Mouse (Mus musculus): ENCODE data around the gene Chid1. TPM values are rescaled to one million over a fixed set of nuclear protein-coding genes. Genes with fewer than 3 reads are reported as not detected.

Gene Chid1
- polyA plus RNA-seq, 1 experiment from 2014 or later, result 38.8 TPM

GRCm38 (mm10) chr7:141467230-141468030, 72.2 kb downstream of the Chid1 start, which contains the start of gene Cd151:
TSS of gene Cd151 (plus strand) at chr7:141467392.
- H3K27me3 ChIP-seq (ENCODE audit: control insufficient read depth, insufficient read depth, low read length), result peaks cover 32% of the 10 kb centered on the region
- H3K9me3 ChIP-seq (ENCODE audit: control insufficient read depth, low read length), result no peaks in the 10 kb centered on the region
- peak; percentile 81 for ATAC-seq (ENCODE audit: low FRiP score, low TSS enrichment)
- peak within 1 kb of the TSS; percentile 87 for H3K27ac ChIP-seq (ENCODE audit: low read depth, low read length)
- H3K36me3 ChIP-seq (ENCODE audit: control insufficient read depth, insufficient read depth, low read length), result peaks cover 31% of the 10 kb centered on the region
- peak within 1 kb of the TSS; percentile 57 for H3K4me3 ChIP-seq (ENCODE audit: low read length)
- H3K9ac ChIP-seq (ENCODE audit: low read depth, low read length), result peak within 1 kb of the TSS; percentile 71
- peaks cover 39% of the 10 kb centered on the region for H3K4me1 ChIP-seq (ENCODE audit: control insufficient read depth, insufficient read depth, low read length)
- peak within 1 kb of the TSS; percentile 52 for H3K4me2 ChIP-seq (replicated peaks; ENCODE audit: low read depth, low read length)
- WGBS, result under 1% methylated on average over 52 of the region's 52 CpGs

DNA sequence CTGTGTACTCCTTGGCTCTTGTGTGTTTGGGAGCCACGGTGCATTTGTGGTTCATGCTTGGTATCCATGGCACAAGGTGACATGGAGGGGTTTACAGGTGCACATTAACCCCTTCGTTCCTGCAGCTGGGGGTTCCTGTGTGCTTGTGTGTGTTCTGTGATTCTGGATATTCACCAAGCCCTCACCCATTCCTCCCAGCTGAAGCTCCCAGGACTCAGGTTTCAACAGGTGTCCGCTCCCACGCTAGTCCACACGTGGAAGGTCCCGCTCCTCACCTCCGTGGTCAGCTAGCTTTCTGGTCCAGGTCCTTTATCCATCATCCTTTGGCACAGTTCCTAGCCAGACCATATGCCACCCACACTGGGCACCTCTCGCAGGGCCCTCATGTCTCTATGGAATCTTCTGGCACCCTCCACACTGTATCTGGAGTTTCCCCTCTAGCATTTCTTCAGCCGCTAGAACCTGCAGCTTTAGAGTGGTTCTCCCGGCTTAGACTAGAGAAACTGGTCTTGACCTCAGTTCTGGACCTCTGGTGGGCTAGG, 73.0 kb downstream of the Chid1 start:
- peak overlapping the region; percentile 57 for H3K4me3 ChIP-seq (ENCODE audit: low read length)
- WGBS, result 56% methylated on average over 10 of the region's 10 CpGs
- H3K27me3 ChIP-seq (ENCODE audit: control insufficient read depth, insufficient read depth, low read length), result peaks cover 39% of the 10 kb centered on the region
- H3K9me3 ChIP-seq (ENCODE audit: control insufficient read depth, low read length), result no peaks in the 10 kb centered on the region
- no peak for ATAC-seq (ENCODE audit: low FRiP score, low TSS enrichment)
- peaks cover 24% of the 10 kb centered on the region for H3K36me3 ChIP-seq (ENCODE audit: control insufficient read depth, insufficient read depth, low read length)
- H3K9ac ChIP-seq (ENCODE audit: low read depth, low read length), result peak overlapping the region; percentile 71
- H3K4me2 ChIP-seq (replicated peaks; ENCODE audit: low read depth, low read length), result peak overlapping the region; percentile 52
- H3K4me1 ChIP-seq (ENCODE audit: control insufficient read depth, insufficient read depth, low read length), result peaks cover 46% of the 10 kb centered on the region
- H3K27ac ChIP-seq (ENCODE audit: low read depth, low read length), result peak overlapping the region; percentile 87

- H3K4me3 ChIP-seq (ENCODE audit: low read length), result no peak overlapping the region
- peaks cover 18% of the 10 kb centered on the region for H3K36me3 ChIP-seq (ENCODE audit: control insufficient read depth, insufficient read depth, low read length)
- H3K9ac ChIP-seq (ENCODE audit: low read depth, low read length), result 0 out of 2 replicates have a peak overlapping the region, but pooled peaks have one; percentile 12
- H3K4me2 ChIP-seq (replicated peaks; ENCODE audit: low read depth, low read length), result no peak overlapping the region
- H3K9me3 ChIP-seq (ENCODE audit: control insufficient read depth, low read length), result no peaks in the 10 kb centered on the region
- 71% methylated on average over 7 of the region's 7 CpGs for WGBS
- H3K4me1 ChIP-seq (ENCODE audit: control insufficient read depth, insufficient read depth, low read length), result peaks cover 52% of the 10 kb centered on the region
- H3K27me3 ChIP-seq (ENCODE audit: control insufficient read depth, insufficient read depth, low read length), result peaks cover 44% of the 10 kb centered on the region
- H3K27ac ChIP-seq (ENCODE audit: low read depth, low read length), result no peak overlapping the region
- ATAC-seq (ENCODE audit: low FRiP score, low TSS enrichment), result no peak
Measured at GRCm38 (mm10) chr7:141466045-141466394, 73.6 kb downstream of the Chid1 start.

DNA sequence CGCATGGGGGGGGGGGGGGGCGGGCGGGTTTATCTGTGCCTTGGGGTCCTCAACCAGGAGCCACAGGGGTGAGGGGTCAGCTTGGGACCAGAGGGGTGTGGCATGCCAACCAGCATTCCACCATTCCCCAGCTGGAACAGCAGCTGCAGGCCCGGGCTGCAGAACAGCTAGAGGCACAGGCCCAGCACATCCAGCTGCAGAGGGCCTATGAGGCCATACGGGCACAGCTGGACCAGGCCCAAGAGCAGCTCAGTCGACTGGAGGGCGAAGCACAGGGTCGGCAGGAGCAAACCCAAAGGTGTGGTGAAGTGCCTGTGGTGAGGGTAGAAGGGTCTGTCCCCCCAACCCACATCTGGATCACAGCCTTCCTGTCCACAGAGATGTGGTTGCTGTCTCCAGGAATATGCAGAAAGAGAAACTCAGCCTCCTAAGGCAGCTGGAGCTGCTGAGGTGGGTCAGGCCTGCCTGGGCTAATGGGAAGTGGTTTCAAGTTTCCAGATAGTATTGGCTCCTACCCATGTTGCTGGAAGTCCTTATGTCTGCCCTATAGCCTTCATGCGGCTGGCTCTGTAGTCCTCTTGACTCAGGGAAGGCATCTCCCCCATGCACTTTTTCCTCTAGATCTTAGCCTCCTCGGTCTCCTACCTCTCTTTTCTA, 74.1 kb downstream of the Chid1 start:
- Histone ChIP-seq H3K9me3 (ENCODE audit: control insufficient read depth, low read length) (no peaks in the 10 kb centered on the region), H3K4me1 (ENCODE audit: control insufficient read depth, insufficient read depth, low read length) (peaks cover 52% of the 10 kb centered on the region), H3K4me3 (ENCODE audit: low read length) (0 out of 2 replicates have a peak overlapping the region, but pooled peaks have one; percentile 18), H3K27ac (ENCODE audit: low read depth, low read length) (no peak overlapping the region), H3K36me3 (ENCODE audit: control insufficient read depth, insufficient read depth, low read length) (peaks cover 13% of the 10 kb centered on the region), H3K4me2 (replicated peaks; ENCODE audit: low read depth, low read length) (peak overlapping the region; percentile 42), H3K27me3 (ENCODE audit: control insufficient read depth, insufficient read depth, low read length) (peaks cover 49% of the 10 kb centered on the region), H3K9ac (ENCODE audit: low read depth, low read length) (0 out of 2 replicates have a peak overlapping the region, but pooled peaks have one; percentile 12)
- ATAC-seq (ENCODE audit: low FRiP score, low TSS enrichment), result no peak
- 37% methylated on average over 10 of the region's 10 CpGs for WGBS

GRCm38 (mm10) chr7:141464603-141465201, 75.0 kb downstream of the Chid1 start:
- peaks cover 51% of the 10 kb centered on the region for H3K27me3 ChIP-seq (ENCODE audit: control insufficient read depth, insufficient read depth, low read length)
- H3K27ac ChIP-seq (ENCODE audit: low read depth, low read length), result no peak overlapping the region
- no peak for ATAC-seq (ENCODE audit: low FRiP score, low TSS enrichment)
- H3K4me1 ChIP-seq (ENCODE audit: control insufficient read depth, insufficient read depth, low read length), result peaks cover 49% of the 10 kb centered on the region
- no peaks in the 10 kb centered on the region for H3K9me3 ChIP-seq (ENCODE audit: control insufficient read depth, low read length)
- peaks cover 5% of the 10 kb centered on the region; the same call in 1 of the 2 replicates for H3K36me3 ChIP-seq (ENCODE audit: control insufficient read depth, insufficient read depth, low read length)
- H3K4me3 ChIP-seq (ENCODE audit: low read length), result peak overlapping the region; percentile 18
- H3K9ac ChIP-seq (ENCODE audit: low read depth, low read length), result peak overlapping the region; percentile 42
- WGBS, result 6% methylated on average over 38 of the region's 38 CpGs
- peak overlapping the region; percentile 42 for H3K4me2 ChIP-seq (replicated peaks; ENCODE audit: low read depth, low read length)

- WGBS, result 28% methylated on average over 12 of the region's 12 CpGs
- Histone ChIP-seq H3K27ac (ENCODE audit: low read depth, low read length) (no peak overlapping the region), H3K4me3 (ENCODE audit: low read length) (peak overlapping the region; percentile 18), H3K27me3 (ENCODE audit: control insufficient read depth, insufficient read depth, low read length) (peaks cover 51% of the 10 kb centered on the region), H3K4me1 (ENCODE audit: control insufficient read depth, insufficient read depth, low read length) (peaks cover 42% of the 10 kb centered on the region), H3K9ac (ENCODE audit: low read depth, low read length) (peak overlapping the region; percentile 42; the same call in 1 of the 2 replicates), H3K9me3 (ENCODE audit: control insufficient read depth, low read length) (no peaks in the 10 kb centered on the region), H3K36me3 (ENCODE audit: control insufficient read depth, insufficient read depth, low read length) (no peaks in the 10 kb centered on the region; the same call in 1 of the 2 replicates), H3K4me2 (replicated peaks; ENCODE audit: low read depth, low read length) (peak overlapping the region; percentile 42)
- ATAC-seq (ENCODE audit: low FRiP score, low TSS enrichment), result no peak
Measured at GRCm38 (mm10) chr7:141463824-141464602, 75.6 kb downstream of the Chid1 start.

GRCm38 (mm10) chr7:141462333-141462821, 77.3 kb downstream of the Chid1 start:
- H3K4me1 ChIP-seq (ENCODE audit: control insufficient read depth, insufficient read depth, low read length), result peaks cover 32% of the 10 kb centered on the region
- peak overlapping the region; percentile 91 for H3K4me2 ChIP-seq (replicated peaks; ENCODE audit: low read depth, low read length)
- no peak overlapping the region for H3K27ac ChIP-seq (ENCODE audit: low read depth, low read length)
- peaks cover 51% of the 10 kb centered on the region for H3K27me3 ChIP-seq (ENCODE audit: control insufficient read depth, insufficient read depth, low read length)
- no peaks in the 10 kb centered on the region; the same call in 1 of the 2 replicates for H3K36me3 ChIP-seq (ENCODE audit: control insufficient read depth, insufficient read depth, low read length)
- WGBS, result 9% methylated on average over 5 of the region's 5 CpGs
- no peaks in the 10 kb centered on the region for H3K9me3 ChIP-seq (ENCODE audit: control insufficient read depth, low read length)
- ATAC-seq (ENCODE audit: low FRiP score, low TSS enrichment), result no peak
- H3K4me3 ChIP-seq (ENCODE audit: low read length), result peak overlapping the region; percentile 50
- peak overlapping the region; percentile 65 for H3K9ac ChIP-seq (ENCODE audit: low read depth, low read length)

Data from kidney, embryonic 14.5 days (tissue).